ENCODE assay signal across 9 mouse cellular contexts in genomic region chr11:63957207-63957606, GRCm38 (mm10). TPM values are rescaled to one million over a fixed set of nuclear protein-coding genes. Genes with fewer than 3 reads are reported as not detected.
DNase-seq lines count a peak whose midpoint lies in the region; ATAC-seq and TF ChIP-seq lines count a peak whose summit lies in the region.
"Had no signal": no experiment of that assay in that cellular context is flagged by ENCODE, and none has a peak within 500 bp of the region (broad histone marks: within the 10 kb centered on the region; RNA-seq: fewer than 3 reads in every experiment).

No protein-coding gene starts in this region.

- H3K4me2 ChIP-seq in kidney, postnatal 0 days (ENCODE audit: low read length), result no peak overlapping the region

- no peaks in the 10 kb centered on the region for H3K27me3 ChIP-seq in kidney, postnatal 0 days (ENCODE audit: insufficient read depth, low read length)

- ATAC-seq in kidney, postnatal 0 days (replicated peaks; ENCODE audit: low FRiP score, low read depth), result no peak
- ATAC-seq in neutrophil, adult 5-6 weeks (ENCODE audit: extremely low read depth, insufficient number of reproducible peaks, low FRiP score, poor library complexity, severe bottlenecking), result peak; percentile 27; the same call in 1 of the 2 replicates

- 0 out of 2 replicates have a peak, but pooled peaks cover 3% of the 10 kb centered on the region for H3K4me1 ChIP-seq in kidney, postnatal 0 days (replicated peaks; ENCODE audit: insufficient read depth, low read length)

- no peaks in the 10 kb centered on the region for H3K36me3 ChIP-seq in kidney, postnatal 0 days (ENCODE audit: insufficient read depth, low read length)

- H3K4me3 ChIP-seq in layer of hippocampus, adult 2 months, result no peak overlapping the region
- H3K4me3 ChIP-seq in kidney, postnatal 0 days (replicated peaks; ENCODE audit: low read depth, low read length), result no peak overlapping the region
- H3K4me3 ChIP-seq: megakaryocyte, embryonic 14.5 days had no signal

- TF ChIP-seq CTCF in layer of hippocampus, adult 2 months (conservative IDR thresholded peaks at IDR 0.05), result peak; percentile 53
- peak; percentile 69 for TF ChIP-seq CTCF in kidney, postnatal 0 days (IDR thresholded peaks at IDR 0.05; ENCODE audit: low read depth)

- WGBS in kidney, postnatal 0 days, result 40% methylated on average over 4 of the region's 4 CpGs

- DNase-seq in layer of hippocampus, adult 2 months (ENCODE audit: low spot score in 2 of 2), result no peak
- no peak for DNase-seq in layer of hippocampus, postnatal 10 days (ENCODE audit: low spot score in 2 of 2)
- DNase-seq in ZHBTc4 (ENCODE audit: low read depth, low spot score), result peak; percentile 91
- peak; percentile 55 for DNase-seq in kidney, postnatal 0 days (ENCODE audit: low spot score)
- no peak for DNase-seq in frontal cortex, postnatal 36 days (ENCODE audit: low spot score in 2 of 2)
- no peak for DNase-seq in cerebellum, postnatal 4 days (ENCODE audit: low spot score in 2 of 2)
- DNase-seq in spleen, postnatal 14 days (ENCODE audit: low spot score in 2 of 2), result no peak

- H3K9ac ChIP-seq in kidney, postnatal 0 days (ENCODE audit: low read depth, low read length), result no peak overlapping the region

- no peak overlapping the region for H3K27ac ChIP-seq in layer of hippocampus, adult 2 months
- no peak overlapping the region for H3K27ac ChIP-seq in kidney, postnatal 0 days

- H3K9me3 ChIP-seq in kidney, postnatal 0 days (replicated peaks; ENCODE audit: low read length), result no peaks in the 10 kb centered on the region

RNA-seq across cellular contexts. Expression of gene Hs3st3b1, which starts 35.1 kb away (rescaled TPM):
- total RNA-seq in layer of hippocampus, adult 2 months (2021), result under 1 TPM; 0.26 to 0.37 TPM
- under 1 TPM; 0.39 to 0.74 TPM for total RNA-seq in layer of hippocampus, postnatal 10 days (2021)
- 25.7 and 27.1 TPM in 2 replicates for polyA plus RNA-seq in kidney, postnatal 0 days (2015; fragmentation: Nextera tagmentation; extraction: Ambion mirVana)
- 4.0 and 4.2 TPM in 2 replicates for total RNA-seq in neutrophil, adult 5-6 weeks (2017)

Comparison
In these comparisons a context has a peak if more than half of its experiments do, and no peak if none do; other contexts are left out.
1. DNase-seq: peak in ZHBTc4 (single experiment) and kidney, postnatal 0 days (single experiment); none in layer of hippocampus, adult 2 months (0 of 2), layer of hippocampus, postnatal 10 days (0 of 2), frontal cortex, postnatal 36 days (0 of 2), cerebellum, postnatal 4 days (0 of 2) and spleen, postnatal 14 days (0 of 2).